Mouse (Mus musculus) lung, postnatal 25 days (tissue): ENCODE data around the gene Zfand2b.

Experiments
- DNase-seq: peaks from one replicate; pipeline ENCODE4 v3.0.0; 2022; ENCODE audit warnings: low spot score

Gene Zfand2b

GRCm38 (mm10) chr1:75168472-75169464 lies at the start of gene Zfand2b:
TSS of gene Zfand2b (plus strand) at chr1:75168646.
- peak; percentile 98 for DNase-seq

- DNase-seq: no peak
These were observed 46.2 kb upstream of the Zfand2b start for GRCm38 (mm10) chr1:75122211-75122610.

- peak; percentile 93 for DNase-seq
These were observed 43.8 kb upstream of the Zfand2b start, which contains the start of gene Nhej1 for GRCm38 (mm10) chr1:75124346-75125321. TSS of gene Nhej1 (minus strand) at chr1:75125200.

GRCm38 (mm10) chr1:75125418-75125817 lies 43.0 kb upstream of the Zfand2b start:
- DNase-seq: no peak

GRCm38 (mm10) chr1:75128641-75129040 lies 39.8 kb upstream of the Zfand2b start:
- DNase-seq: no peak

- no peak for DNase-seq
These were observed 34.8 kb upstream of the Zfand2b start, which contains the start of gene Slc23a3 for GRCm38 (mm10) chr1:75133421-75134207. TSS of gene Slc23a3 (minus strand) at chr1:75133890.

GRCm38 (mm10) chr1:75136293-75136692 lies 32.2 kb upstream of the Zfand2b start:
- DNase-seq: no peak

GRCm38 (mm10) chr1:75136730-75137129 lies 31.7 kb upstream of the Zfand2b start:
- DNase-seq: no peak

GRCm38 (mm10) chr1:75138448-75138847 lies 30.0 kb upstream of the Zfand2b start:
- DNase-seq: no peak

- DNase-seq: no peak
These were observed 27.8 kb upstream of the Zfand2b start for GRCm38 (mm10) chr1:75140601-75141190.

- peak; percentile 73 for DNase-seq
These were observed 26.8 kb upstream of the Zfand2b start for GRCm38 (mm10) chr1:75141486-75142190.

GRCm38 (mm10) chr1:75142301-75143261 lies 25.9 kb upstream of the Zfand2b start, which contains the start of the genes Cnppd1 and Retreg2:
TSS of gene Cnppd1 (minus strand) at chr1:75142711.
TSS of gene Retreg2 (plus strand) at chr1:75142778.
- DNase-seq: peak; percentile 96

- no peak for DNase-seq
These were observed 22.9 kb upstream of the Zfand2b start for GRCm38 (mm10) chr1:75145589-75145988.

GRCm38 (mm10) chr1:75147411-75148135 lies 20.9 kb upstream of the Zfand2b start:
- no peak for DNase-seq

- no peak for DNase-seq
These were observed 19.7 kb upstream of the Zfand2b start for GRCm38 (mm10) chr1:75148727-75149126.

GRCm38 (mm10) chr1:75155837-75156236 lies 12.6 kb upstream of the Zfand2b start:
- no peak for DNase-seq

GRCm38 (mm10) chr1:75158990-75159389 lies 9.5 kb upstream of the Zfand2b start:
- DNase-seq: no peak

- no peak for DNase-seq
These were observed 8.7 kb upstream of the Zfand2b start for GRCm38 (mm10) chr1:75159540-75160255.
